Mouse (Mus musculus): ENCODE data around the gene Cacna1d.

Cacna1d gene

DNA sequence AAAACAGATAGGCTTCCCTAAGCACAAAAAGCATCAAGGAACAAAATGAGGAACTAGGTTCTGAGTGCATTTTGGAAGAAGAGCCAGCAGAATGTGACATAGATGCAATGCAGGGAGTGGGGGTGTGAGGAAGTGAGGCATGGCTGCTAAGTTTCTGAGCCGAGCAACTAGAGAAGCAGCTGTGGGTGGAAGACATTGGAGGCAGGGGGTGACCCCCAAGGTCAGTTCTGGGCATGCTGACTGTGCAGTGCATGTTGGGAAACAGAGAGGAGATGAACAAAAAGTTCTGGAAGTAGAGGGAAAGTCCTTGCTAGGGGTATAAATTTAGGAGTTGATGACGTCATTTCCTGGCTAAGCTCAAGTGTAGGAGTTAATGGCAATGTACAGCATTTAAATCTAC lies 33.4 kb downstream of the Cacna1d start:
- peak; percentile 33 for DNase-seq

DNA sequence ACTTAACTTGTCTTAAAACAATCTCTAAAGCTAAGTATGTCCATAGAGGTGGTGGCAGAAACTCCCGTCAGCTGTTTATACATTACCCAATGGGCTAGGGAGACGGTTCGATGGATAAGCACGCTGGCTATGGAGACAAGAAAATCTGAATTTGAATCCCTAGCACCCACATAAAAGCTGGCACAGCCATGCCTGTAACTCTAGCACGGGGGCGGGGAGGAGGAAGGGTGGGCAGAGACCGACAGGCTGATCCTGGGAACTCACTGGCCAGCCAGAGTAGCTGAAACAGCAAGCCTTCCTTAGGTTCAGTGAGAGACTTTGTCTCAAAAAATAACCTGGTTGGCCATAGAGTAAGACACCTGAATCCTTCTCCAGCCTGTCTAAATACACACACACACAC lies 33.8 kb downstream of the Cacna1d start:
- DNase-seq = no peak

DNA sequence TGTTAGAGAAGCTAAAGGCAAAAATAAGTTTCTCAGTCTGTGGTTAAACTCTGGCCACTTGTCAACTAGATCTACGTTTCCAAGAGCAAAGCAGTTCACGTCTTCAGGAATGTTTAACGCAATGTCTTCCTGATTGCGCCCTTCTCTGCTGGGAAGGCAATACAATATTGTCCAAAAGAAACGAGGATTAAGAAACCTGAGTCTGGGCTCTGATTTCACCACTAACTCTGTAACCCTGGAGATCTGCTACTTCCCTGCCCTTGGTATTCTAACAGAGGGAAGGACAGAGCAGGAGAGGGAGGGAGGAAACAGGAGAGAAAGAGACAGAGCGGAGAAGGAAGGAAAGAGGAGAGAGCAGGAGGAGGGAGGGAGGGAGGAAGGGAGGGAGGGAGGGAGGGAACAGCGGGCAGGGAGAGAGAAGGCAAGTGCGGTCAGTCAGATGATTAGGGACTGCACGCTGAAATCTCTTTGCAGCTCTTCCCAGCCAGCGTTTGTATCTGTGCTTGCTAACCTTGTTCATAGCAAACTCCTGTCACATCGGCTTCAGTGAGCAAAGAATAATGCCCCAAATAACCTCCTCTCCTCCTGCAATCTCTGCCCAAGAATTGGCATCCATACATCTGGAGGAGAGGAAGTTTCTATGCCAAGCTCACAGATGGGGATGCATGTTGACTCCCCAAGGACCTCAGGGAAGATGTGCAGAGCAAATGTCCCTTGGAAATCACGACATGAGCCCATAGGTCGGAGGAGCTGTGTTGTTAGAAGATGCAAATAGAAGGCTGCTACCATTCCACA lies 35.3 kb downstream of the Cacna1d start:
- no peak for DNase-seq

DNA sequence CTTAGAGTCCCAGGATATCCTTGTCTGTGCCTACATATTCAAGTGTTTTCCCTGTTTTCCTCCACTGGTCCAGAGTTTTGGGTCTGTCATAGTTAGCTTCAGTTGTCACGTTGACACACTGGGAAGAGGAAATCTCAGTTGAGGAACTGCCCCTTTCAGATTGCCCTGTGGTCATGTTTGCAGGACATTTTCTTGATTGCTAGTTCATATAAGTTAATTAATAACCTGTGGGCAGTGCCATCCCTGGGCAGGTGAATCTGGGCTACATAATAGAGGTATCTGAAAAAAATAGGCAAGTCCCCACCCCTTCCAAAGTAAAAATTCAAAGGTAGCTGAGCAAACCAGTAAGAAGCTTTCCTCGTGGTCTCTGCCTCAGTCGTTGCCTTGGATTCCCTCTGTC lies 51.3 kb downstream of the Cacna1d start:
- no peak for DNase-seq

DNA sequence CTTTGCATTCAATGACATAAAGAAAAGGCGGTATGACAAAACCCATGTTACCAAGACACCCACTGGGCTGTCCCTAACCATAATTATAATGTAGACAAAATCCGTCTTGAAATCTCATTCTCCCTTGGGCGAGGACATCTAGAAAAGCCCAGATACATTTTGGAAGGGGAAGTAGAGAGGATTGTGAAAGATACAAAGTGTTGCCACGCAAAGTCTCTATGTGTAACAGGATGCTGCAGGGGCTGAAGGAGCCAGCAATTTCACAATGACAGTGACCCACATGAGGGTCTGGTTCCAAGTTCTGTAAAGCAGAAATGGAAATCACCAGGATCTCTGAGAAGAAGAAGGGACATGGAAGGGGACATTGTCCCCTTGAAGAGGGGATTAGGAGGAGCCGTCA lies 55.9 kb downstream of the Cacna1d start:
- no peak for DNase-seq

DNA sequence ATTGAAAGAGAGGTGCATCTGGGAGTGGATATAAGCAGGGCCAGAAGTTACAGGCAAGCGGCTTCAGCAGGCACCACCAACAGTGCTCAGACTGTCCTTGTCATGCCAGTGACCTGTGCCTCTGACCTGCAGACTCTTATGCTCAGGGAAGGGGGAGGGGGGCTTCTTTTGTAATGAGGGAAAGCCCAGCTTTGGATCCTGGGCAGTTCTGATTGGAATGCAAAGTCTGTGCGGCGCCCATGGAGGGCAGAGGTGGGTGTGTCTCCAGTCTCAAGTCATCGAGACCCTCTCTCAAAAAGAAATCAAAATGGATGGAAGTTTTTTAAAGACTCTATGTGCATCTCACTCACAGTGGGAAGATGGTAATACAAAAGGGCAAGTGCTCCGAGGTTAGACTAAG lies 60.8 kb downstream of the Cacna1d start:
- DNase-seq = no peak

DNA sequence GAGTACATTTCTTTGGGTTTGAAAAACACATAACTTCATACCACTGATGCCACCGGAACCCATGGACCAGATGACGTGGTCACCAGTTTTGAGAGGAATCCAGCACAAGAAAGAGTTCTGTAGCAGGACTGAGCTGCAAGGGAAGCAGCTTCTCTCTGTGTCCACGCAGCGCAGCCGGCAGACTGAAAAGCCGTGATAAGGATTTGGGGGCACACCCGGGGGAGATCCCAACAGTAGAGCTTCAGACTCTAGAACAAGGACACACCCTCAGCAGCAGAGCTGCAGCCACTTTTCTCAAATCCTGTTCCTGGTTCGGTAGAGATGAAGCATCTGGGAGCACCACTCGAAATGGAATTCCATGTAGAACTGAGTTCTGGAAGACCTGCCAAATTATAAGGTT lies 61.2 kb downstream of the Cacna1d start:
- DNase-seq = no peak

DNA sequence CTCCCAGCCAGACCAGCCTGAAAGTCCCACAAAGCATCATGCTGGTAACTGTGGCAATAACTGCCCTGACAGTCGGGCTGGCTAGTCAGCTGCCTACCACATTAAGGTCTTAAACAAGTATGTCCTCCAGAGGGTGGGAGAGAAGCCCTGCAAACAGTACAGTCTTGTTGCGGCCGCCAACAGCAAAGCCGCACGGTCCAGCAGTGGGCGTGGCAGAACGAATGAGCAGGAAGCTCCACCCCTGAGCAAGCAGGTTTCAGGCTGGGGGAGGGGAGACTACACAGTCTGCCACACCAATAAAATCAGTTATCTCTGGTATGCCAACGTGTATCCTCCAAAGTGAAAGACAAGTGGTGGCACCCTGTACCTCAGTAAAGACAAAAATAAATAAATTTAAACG lies 61.6 kb downstream of the Cacna1d start:
- peak; percentile 11 for DNase-seq

DNA sequence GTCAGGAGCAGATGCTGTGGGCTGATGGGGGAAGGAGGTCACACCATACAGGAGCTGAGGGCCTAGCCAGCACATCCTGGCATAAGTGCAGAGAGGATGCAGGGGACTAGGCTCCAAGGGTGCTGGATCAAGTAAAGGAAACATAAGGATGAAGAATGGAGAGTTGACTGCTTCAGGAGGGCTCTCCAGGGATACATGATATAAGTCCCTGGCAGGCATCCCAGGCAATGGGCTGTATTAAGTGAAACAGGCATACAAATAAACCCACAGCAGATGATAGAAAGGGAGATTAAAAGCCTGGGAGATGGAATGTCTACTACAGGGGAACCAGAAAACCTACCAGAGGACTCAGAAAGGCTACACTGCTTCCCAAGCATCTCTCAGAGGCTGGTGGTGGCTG lies 62.5 kb downstream of the Cacna1d start:
- DNase-seq = no peak

DNA sequence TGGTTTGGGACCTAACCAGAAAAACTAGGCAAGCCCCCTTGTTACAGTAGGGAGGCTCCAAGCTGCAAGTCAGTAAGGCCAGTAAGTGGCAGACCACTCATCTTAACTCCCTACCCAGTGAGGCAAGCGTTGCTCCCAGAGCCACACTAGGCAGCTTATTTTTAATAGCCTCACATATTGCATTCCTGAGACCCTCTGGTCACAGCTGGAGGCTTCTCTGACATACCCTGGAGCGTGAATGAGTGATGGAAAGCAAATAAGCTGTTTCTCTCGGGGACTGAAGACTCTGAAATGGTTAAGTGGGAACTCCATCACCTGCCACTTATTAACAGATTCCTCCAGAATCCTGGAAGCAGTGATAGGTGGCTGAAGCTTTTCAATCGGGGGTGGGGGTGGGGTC lies 65.4 kb downstream of the Cacna1d start:
- no peak for DNase-seq

DNA sequence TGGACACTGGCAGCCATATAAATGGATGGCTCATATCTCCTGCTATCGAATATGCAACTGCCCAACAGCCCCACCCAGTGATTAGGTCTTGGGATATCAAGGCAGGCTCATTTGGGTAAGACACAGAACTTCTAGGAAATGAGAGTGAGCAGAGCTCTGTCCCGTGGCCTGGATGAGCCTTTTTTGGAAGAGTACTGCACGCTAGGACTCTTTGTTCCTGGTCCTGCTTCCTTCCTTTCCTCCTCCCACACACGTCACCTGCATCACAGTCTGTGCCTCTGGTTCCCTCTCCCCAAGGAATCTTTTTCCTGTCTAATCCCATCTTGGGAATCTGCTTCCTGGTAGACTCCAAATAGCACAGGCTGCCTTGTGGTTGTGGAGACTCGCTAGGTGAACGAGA lies 66.1 kb downstream of the Cacna1d start:
- DNase-seq = no peak

DNA sequence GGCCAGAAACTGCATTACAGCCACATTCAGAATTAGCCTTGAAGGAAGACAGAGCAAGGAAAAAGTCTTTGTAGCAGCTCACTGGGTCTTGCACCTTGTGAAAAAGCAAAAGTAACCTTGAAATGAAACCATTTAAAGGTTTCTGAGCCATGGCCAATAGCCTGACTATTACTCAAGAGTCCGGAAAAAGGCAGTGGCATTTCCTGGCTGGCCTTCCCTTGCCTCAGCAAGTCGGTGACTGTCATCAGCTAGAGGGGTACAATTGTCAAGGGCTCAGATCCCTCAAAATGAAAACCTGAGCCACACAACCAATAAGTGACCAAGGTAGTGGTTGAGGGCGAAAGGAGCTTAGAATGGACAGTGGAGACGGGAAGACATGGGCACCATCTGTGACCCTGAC lies 66.6 kb downstream of the Cacna1d start:
- DNase-seq = no peak

DNA sequence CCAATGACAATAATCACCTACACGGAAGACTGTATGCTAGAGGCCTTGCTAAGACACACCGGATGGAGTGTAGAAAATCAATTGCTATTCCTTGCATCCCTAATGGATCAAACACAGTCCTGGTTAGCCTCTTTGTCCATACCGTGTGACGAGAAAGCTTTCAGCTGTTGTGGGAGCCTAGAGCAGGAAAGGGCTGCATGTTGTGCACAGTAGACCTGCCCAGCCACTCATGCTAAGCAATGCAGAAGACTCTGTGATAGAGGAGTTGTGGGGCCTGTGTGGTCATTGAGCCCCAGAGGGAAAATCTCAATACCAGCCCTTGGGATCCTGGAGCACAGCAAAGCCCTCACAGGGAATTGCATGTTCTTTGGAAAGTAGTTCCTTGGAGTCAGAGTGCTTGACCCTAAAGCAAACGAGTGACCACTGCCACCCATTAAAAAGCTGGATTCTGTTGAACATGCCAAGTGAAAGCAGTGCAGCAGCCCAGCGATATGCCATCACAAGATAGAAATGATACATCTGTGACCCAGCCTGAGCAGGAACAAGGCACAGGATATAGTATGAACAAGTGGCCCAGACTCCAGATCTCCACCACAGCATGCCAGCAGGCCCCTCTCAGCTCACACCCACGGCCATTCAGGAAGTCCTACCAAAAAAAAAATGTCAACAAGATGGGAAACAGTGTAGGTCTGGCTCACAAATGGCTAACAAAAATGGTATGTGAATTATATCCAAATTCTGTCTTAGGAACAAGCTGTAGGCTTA lies 68.7 kb downstream of the Cacna1d start:
- no peak for DNase-seq

DNA sequence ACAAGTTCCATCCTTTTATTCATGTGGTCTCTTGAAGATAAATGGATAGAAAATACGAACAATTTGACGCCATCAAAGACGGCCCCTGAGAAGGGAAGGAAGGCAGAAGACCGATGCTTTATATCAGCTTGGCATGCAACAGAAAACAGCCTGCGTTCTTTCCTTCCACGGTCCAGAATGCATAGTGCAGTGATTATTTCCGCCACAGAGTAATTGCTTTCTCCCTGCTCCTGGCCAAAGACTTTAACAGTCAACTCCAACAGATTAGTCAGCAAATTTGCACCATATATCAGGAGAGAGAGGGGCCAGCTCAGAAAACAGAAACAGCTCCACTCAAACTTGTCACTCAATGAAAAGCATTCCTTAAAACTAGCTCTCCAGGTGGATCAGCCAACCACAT lies 71.8 kb downstream of the Cacna1d start:
- DNase-seq = no peak

DNA sequence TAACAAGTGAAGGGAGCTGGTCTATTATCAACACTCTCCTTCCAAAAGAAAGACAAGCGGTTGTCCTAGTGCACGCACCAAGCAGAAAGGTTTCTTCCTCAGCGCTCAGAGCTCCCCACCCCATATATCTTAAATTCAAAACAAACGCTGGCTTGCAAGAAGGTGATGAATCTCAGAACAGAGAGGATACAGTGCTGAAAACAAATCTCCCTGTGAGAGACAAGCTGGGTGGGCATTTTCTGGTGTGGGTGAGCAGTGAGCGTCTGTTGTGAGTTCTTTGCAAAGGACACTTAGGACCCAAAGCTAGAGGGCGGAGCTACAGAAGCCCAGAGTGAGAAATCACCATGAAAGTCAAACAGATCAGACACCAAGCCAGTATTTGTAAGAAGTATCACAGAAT lies 72.2 kb downstream of the Cacna1d start:
- no peak for DNase-seq

DNA sequence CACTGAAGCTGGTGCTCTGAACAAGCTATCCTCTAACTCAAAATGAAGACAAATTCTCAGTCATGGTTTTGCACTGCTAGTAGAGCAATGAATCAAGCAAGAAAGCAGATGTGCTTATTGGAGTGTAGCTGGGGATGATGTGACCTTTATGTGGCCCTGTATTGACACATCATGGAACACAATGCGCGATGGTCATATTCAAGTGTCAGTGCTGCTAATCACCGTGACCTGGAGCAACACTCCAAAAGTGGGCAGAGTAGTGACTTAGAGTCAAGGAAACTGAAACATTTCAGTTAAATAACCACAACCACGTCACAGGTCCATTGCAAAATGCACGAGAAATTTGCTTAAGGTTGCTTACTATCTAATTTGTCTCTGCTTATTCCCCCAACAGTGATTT lies 75.4 kb downstream of the Cacna1d start:
- no peak for DNase-seq

DNA sequence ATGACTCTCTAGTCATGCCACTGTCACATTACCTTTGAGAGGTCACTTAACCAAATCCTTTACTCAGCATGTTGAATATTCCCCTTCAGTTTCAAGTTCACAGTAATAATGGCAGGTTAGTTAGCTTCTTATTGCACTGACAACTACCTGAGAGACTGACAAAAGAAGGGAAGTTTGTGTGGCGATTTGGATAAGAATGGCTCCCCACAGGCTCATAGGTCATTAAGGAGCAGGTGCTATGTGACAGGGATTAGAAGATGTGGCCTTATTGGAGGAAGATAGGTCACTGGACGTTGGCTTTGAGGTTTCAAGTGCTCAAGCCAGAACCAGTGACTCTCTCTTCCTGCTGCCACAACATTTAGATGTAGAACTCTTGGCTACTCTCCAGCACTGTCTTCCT lies 77.1 kb downstream of the Cacna1d start:
- no peak for DNase-seq

DNA sequence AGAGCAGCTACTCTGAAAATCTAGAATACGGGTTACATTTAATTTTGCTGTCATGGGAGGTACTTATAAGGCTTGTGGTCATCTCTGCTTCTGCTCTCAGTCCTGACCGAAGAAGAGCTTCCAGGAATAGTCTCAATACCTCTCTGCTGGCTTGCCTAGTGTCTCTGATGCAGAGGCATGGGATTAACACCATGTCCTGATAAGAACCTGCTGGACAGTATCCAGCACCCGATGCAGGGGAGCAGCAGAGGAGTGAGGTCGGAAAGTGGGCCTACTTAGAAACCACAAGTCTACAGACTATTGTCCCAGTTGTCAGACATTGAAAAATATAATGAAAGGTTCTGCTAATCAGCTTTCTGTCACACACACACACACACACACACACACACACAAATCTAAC lies 81.9 kb downstream of the Cacna1d start:
- DNase-seq = no peak

DNA sequence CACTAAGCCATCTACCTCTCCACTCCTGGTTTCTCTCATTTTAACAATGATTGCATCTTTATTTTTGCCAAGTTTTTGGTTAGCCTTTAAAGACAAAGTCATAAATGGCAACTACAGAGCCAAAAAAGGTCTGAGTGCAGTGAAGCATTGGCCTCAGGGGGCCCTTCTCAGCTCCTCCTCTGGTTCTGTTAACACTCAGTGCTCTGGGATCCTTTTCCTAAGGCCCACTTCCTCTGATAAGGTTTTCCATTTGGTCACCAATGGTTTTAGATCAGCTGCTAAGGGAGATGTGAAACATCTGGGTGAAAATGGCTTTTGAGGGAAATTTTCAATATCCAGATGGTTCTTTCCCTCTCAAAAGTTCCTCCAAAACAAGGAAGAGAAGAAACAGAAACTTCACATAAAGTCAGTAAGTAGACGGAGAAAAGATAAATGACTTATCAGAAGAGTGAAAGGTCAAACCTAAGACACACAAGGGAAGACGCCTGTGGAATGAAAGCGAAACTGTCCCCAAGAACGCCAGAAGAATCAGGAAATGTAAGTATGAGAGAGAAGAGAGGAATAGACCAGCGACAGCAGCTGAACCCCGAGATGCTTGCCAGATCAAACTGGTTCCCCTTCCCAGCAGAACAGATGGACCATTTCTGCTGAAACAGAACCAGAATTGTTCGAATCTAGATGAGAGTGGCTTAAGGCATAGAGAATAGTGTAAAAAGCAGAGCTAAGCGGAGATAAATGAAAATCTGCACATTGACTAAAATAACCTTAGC lies 85.6 kb downstream of the Cacna1d start:
- peak; percentile 24 for DNase-seq

DNA sequence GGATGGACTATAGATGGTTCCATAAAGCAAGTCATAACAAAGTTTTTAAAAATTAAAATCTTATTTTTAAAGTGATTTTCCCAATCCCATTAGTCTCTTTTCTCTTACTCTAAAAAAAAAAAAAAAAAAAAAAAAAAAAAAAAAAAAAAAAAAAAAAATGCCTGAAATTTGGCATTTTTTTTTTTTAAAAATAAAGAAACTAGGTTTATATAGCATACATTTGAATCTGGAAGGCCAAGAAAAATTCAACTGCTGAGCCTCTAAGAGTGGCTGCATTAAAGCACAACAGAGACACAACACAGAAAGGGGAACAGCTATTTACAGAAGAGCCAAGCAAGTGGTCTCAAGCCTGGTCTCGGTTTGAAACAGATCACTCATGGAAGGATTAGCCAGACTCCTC lies 112.9 kb downstream of the Cacna1d start:
- no peak for DNase-seq

DNA sequence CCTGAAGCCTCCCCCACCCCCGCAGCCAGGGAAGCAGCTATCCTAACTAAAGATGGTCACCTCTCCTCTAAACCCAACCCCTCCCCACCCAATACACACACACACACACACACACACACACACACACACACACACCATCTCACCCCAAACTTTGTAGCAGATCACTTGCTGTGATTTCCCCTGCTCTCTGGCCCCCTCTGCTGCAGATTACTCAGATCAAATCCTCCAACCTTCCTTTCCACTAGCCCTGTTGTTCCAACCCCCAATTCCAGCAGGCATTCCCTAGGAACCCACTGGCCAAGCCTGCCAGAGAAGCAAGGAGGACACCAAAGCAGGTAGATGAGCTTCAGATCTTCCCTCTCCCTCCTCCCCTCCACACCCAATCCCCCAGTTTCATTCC lies 118.4 kb downstream of the Cacna1d start:
- DNase-seq = no peak

DNA sequence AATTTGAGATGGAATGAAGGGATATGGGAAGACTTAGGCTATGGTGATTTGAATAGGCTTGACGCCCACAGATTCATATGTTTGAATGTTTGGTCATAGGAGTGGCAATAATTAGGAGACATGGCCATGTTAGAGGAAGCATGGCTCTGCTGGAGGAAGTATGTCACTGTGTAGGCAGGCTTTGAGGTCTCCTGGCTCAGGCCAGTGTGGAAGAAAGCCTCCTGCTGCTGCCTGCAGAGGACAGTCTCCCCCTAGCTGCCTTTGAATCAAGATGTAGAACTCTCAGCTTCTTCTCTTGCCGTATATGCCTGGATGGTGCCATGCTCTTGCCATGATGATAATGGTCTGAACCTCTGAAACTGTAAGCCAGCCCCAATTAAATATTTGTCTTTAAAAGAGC lies 120.2 kb downstream of the Cacna1d start:
- no peak for DNase-seq

DNA sequence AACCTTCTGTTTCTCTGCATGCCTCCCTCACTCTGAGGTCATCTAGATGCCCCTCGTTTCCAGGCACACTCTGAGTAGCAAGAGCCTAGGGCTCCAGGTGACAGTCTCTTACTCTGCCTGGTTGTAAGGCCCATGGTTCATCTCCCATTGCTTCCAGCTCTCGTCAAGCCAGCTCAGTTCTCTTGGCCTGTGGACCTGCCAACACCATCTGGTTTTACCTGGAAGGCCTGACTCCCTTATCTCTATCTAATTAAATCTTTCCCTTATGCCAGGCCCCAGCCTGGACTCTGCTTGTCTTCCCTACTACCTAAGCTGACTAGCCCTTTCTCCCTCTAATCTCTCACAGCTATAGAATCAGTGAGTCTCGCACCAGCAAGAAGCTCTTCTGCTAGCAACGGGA lies 124.2 kb downstream of the Cacna1d start:
- DNase-seq = no peak

DNA sequence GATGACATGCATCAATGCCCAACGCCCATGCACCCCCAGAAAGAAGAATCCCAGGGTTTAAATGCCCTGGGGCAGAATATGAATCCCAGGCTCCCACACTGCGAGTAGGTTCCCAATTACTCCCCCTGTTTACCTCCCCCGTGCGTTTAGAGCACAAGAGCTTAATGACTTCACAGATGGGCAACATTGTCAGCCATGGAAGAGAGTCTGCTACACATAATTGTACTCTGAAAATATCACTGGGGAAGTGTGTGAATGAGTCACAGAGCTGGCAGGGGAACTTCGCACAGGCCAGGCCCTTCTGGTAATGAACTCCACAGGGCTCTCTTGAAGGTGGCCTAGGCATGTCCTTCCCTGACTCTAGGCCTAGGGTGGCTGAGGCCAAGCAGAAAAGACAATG lies 125.4 kb downstream of the Cacna1d start:
- no peak for DNase-seq
